17 mouse cellular contexts compared by ENCODE assay signal in the genomic region with DNA sequence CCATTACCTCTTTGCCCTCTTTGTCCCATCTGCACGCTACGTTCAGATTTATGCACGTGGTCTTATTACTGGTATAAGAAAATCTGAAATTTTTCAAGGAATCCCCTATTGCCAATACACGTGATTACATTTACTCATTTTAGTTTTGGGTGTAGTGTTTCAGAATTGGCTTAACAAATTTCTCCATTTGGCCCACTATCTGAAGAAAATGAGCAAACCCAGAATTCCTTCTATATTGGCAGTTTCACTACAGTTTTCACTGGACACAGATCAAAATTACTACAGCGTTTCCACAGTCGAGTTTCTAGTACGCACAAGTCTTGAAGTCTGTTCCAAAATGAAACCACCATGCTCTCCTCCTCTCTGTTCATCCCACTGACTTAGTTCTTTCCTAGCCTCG.
"Had no signal": no experiment of that assay in that cellular context is flagged by ENCODE, and none has a peak within 500 bp of the region (broad histone marks: within the 10 kb centered on the region; RNA-seq: fewer than 3 reads in every experiment).

No protein-coding gene starts in this region.

- DNase-seq: liver, postnatal 0 days; lung, adult 2 months; lung, postnatal 14 days; lung, postnatal 36 days; right cerebral cortex, postnatal 14 days; spleen, adult 18-20 months; thymus, adult 2 months; thymus, postnatal 25 days; thymus, postnatal 4 days had no signal

- H3K9me3 ChIP-seq: lung, embryonic 15.5 days; midbrain, embryonic 15.5 days; neural tube, embryonic 12.5 days had no signal

- ATAC-seq: liver, postnatal 0 days; lung, postnatal 0 days; midbrain, embryonic 13.5 days; midbrain, embryonic 15.5 days had no signal

- H3K36me3 ChIP-seq: lung, embryonic 15.5 days; midbrain, embryonic 13.5 days; midbrain, embryonic 15.5 days; neural tube, embryonic 12.5 days had no signal

- H3K27ac ChIP-seq: lung, embryonic 15.5 days; macrophage; midbrain, embryonic 13.5 days; midbrain, embryonic 15.5 days; neural tube, embryonic 12.5 days had no signal

- H3K9ac ChIP-seq: liver, postnatal 0 days; lung, embryonic 15.5 days; midbrain, embryonic 13.5 days; midbrain, embryonic 15.5 days; neural tube, embryonic 12.5 days had no signal

- H3K27me3 ChIP-seq: lung, embryonic 15.5 days; megakaryocyte, embryonic 14.5 days; midbrain, embryonic 13.5 days; midbrain, embryonic 15.5 days; neural tube, embryonic 12.5 days had no signal

- H3K4me3 ChIP-seq: lung, embryonic 15.5 days; megakaryocyte, embryonic 14.5 days; midbrain, embryonic 13.5 days; midbrain, embryonic 15.5 days; neural tube, embryonic 12.5 days had no signal

- H3K4me2 ChIP-seq: lung, embryonic 15.5 days; midbrain, embryonic 11.5 days; midbrain, embryonic 13.5 days; midbrain, embryonic 15.5 days; neural tube, embryonic 12.5 days had no signal

- H3K4me1 ChIP-seq: midbrain, embryonic 13.5 days; midbrain, embryonic 15.5 days; neural tube, embryonic 12.5 days had no signal
